Mouse (Mus musculus) liver, adult 2 months (tissue): ENCODE measurements at regions not wholly inside any gene's neighbourhood (a gene's known extent, or its start where the extent isn't known, plus 50 kb on each side); places are given as distances from the start of the nearest gene placed in this dataset.

Experiments
- DNase-seq: peaks from one replicate; pipeline ENCODE4 v3.0.0-alpha.2; 2011; ENCODE audit warnings: low read depth, low spot score; ENCODE audit errors: extremely low read depth
- H3K27ac ChIP-seq: fragments of 200-500 bp; replicated peaks from 2 replicates; pipeline ENCODE4 v1.5.1; 2012; ENCODE audit warnings: low read depth, mild to moderate bottlenecking, control low read depth, inconsistent platforms, low read length; ENCODE audit not compliant: insufficient read depth
- H3K27me3 ChIP-seq: fragments of 200-500 bp; 2 replicates; pipeline ENCODE4 v1.6.1; 2012; ENCODE audit warnings: mild to moderate bottlenecking, moderate library complexity, low read length, inconsistent platforms; ENCODE audit not compliant: control insufficient read depth, insufficient read depth
- H3K36me3 ChIP-seq: fragments of 200-500 bp; 2 replicates; pipeline ENCODE4 v1.6.1; 2012; ENCODE audit warnings: low read length, inconsistent platforms; ENCODE audit not compliant: control insufficient read depth, insufficient read depth
- H3K4me1 ChIP-seq: fragments of 200-500 bp; 2 replicates; pipeline ENCODE4 v1.6.1; 2011; ENCODE audit warnings: low read length; ENCODE audit not compliant: control insufficient read depth, insufficient read depth
- H3K4me3 ChIP-seq: fragments of 200-500 bp; 2 replicates; pipeline ENCODE4 v1.5.1; 2011; ENCODE audit warnings: low read depth, mild to moderate bottlenecking, control low read depth, low read length, moderate library complexity; ENCODE audit not compliant: insufficient read depth
- H3K79me2 ChIP-seq: fragments of 200-500 bp; 2 replicates; pipeline ENCODE4 v1.6.1; 2012; ENCODE audit warnings: inconsistent platforms, mild to moderate bottlenecking, low read length, moderate library complexity; ENCODE audit not compliant: control insufficient read depth, insufficient read depth
- H3K9ac ChIP-seq: fragments of 200-500 bp; 2 replicates; pipeline ENCODE4 v1.6.1; 2012; ENCODE audit warnings: low read depth, mild to moderate bottlenecking, control low read depth, inconsistent platforms, low read length
- CTCF ChIP-seq: fragments of 200-500 bp; IDR thresholded peaks from 2 replicates; pipeline ENCODE4 v1.5.1; 2011; ENCODE audit warnings: low read depth, low read length, control low read depth
- POLR2A ChIP-seq: fragments of 200-500 bp; IDR thresholded peaks from 2 replicates; pipeline ENCODE4 v1.6.1; 2011; ENCODE audit warnings: low read length, control low read depth; ENCODE audit not compliant: insufficient read depth; ENCODE audit errors: extremely low read depth
- WGBS: fragments of 180-500 bp; shearing (Covaris S2); methylation state at CpG from one replicate; pipeline ENCODE4 v1.1.7; 2018; 5-methylcytosine and 5-hydroxymethylcytosine counted together

DNA sequence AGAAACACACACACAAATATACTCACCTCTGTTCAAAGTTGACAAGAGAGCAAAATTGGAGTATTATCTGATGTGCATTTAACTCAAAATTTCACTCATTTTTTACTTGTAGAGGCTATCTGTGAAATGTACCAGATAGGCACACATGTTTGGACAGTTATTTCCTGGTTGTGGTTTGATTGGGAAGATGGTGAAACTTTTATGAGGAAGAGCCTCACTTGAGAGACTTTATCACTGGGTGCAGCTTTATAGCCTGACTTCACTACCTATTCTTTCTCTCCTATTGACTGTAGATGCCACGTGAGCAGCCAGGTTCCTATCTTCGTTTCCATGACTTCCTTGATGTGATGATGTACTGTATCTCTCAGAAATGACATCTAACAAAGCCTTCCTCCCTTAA lies 77.3 kb upstream of the Fmo9 start:
- no peaks in the 10 kb centered on the region for H3K36me3 ChIP-seq
- H3K27me3 ChIP-seq, result no peaks in the 10 kb centered on the region
- TF ChIP-seq POLR2A (no peak), CTCF (no peak)
- no peaks in the 10 kb centered on the region for H3K79me2 ChIP-seq
- no peak overlapping the region for H3K4me3 ChIP-seq
- no peak for DNase-seq
- no peak overlapping the region for H3K27ac ChIP-seq
- 57% methylated on average over 2 of the region's 2 CpGs for WGBS
- no peak overlapping the region for H3K9ac ChIP-seq
- H3K4me1 ChIP-seq, result no peaks in the 10 kb centered on the region

- H3K79me2 ChIP-seq, result no peaks in the 10 kb centered on the region
- no peak overlapping the region for H3K9ac ChIP-seq
- WGBS, result 82% methylated on average over 1 of the region's 1 CpGs
- H3K36me3 ChIP-seq, result no peaks in the 10 kb centered on the region
- H3K27ac ChIP-seq, result no peak overlapping the region
- H3K27me3 ChIP-seq, result no peaks in the 10 kb centered on the region
- TF ChIP-seq POLR2A, result no peak
- TF ChIP-seq CTCF, result no peak
- no peaks in the 10 kb centered on the region for H3K4me1 ChIP-seq
- no peak overlapping the region for H3K4me3 ChIP-seq
- no peak for DNase-seq
These were observed 91.5 kb upstream of the Fmo9 start for GRCm38 (mm10) chr1:166773114-166773513.

DNA sequence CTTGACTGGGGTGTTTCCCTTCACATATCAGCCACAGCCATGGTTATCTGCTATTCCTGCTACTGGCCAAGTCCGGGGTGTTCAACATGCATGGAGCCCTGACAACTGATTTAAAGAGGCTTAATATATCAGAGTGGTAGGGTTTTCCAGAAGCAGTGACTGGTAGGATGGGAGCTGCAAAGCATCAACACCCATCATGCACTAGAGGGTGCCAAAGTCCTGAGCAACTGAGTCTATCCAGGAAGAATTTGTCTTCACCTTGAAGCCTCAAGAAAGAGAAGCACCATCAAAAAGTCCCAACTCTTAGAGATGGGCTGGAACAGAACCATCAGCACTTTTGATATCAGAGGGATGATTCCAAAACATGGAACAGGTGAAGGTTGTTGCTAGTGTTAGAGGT lies 100.5 kb upstream of the Fmo9 start:
- 46% methylated on average over 1 of the region's 1 CpGs for WGBS
- Histone ChIP-seq H3K4me3 (no peak overlapping the region), H3K27ac (no peak overlapping the region), H3K36me3 (no peaks in the 10 kb centered on the region), H3K9ac (no peak overlapping the region), H3K27me3 (no peaks in the 10 kb centered on the region), H3K4me1 (no peaks in the 10 kb centered on the region), H3K79me2 (no peaks in the 10 kb centered on the region)
- DNase-seq, result no peak
- TF ChIP-seq POLR2A (no peak), CTCF (0 out of 2 replicates have a peak, but pooled peaks have one; percentile 6)

DNA sequence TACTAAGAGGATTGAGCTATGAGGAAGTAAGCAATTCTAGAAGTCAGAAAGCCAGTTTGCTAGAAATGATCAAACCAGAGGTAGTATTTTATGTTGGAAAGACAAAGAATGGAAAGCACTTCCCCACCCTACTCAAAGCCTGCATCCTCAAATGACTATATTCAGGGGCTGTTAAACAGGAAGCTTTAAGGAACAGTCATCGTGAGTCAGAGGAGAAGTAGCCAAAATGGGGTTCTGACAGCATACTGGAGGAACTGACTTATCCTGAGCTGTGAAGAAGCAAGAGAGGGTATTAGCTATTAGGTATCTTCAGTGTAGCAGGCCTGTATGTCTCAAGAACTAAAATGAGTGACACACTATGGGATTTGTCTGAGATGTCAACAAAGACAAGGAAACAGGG lies 106.3 kb upstream of the Fmo9 start:
- no peak overlapping the region for H3K27ac ChIP-seq
- no peaks in the 10 kb centered on the region for H3K36me3 ChIP-seq
- 69% methylated on average over 1 of the region's 1 CpGs for WGBS
- H3K4me1 ChIP-seq, result no peaks in the 10 kb centered on the region
- no peak overlapping the region for H3K9ac ChIP-seq
- no peak overlapping the region for H3K4me3 ChIP-seq
- H3K27me3 ChIP-seq, result no peaks in the 10 kb centered on the region
- H3K79me2 ChIP-seq, result no peaks in the 10 kb centered on the region
- peak; percentile 6 for DNase-seq
- TF ChIP-seq POLR2A (no peak), CTCF (no peak)

GRCm38 (mm10) chr1:166788824-166789399 lies 107.3 kb upstream of the Fmo9 start:
- H3K27ac ChIP-seq, result no peak overlapping the region
- no peak overlapping the region for H3K9ac ChIP-seq
- H3K4me3 ChIP-seq, result no peak overlapping the region
- H3K27me3 ChIP-seq, result no peaks in the 10 kb centered on the region
- H3K4me1 ChIP-seq, result no peaks in the 10 kb centered on the region
- 63% methylated on average over 1 of the region's 1 CpGs for WGBS
- TF ChIP-seq CTCF, result no peak
- TF ChIP-seq POLR2A, result no peak
- DNase-seq, result no peak
- H3K36me3 ChIP-seq, result no peaks in the 10 kb centered on the region
- no peaks in the 10 kb centered on the region for H3K79me2 ChIP-seq

- Histone ChIP-seq H3K79me2 (no peaks in the 10 kb centered on the region), H3K4me3 (no peak overlapping the region), H3K27me3 (no peaks in the 10 kb centered on the region), H3K36me3 (no peaks in the 10 kb centered on the region), H3K4me1 (no peaks in the 10 kb centered on the region), H3K27ac (no peak overlapping the region), H3K9ac (no peak overlapping the region)
- no peak for DNase-seq
- TF ChIP-seq CTCF, result no peak
- no peak for TF ChIP-seq POLR2A
- 68% methylated on average over 6 of the region's 6 CpGs for WGBS
These were observed 111.5 kb upstream of the Fmo9 start for GRCm38 (mm10) chr1:166793052-166793716.
